Mouse (Mus musculus) kidney, adult 8-10 months (tissue): Measurements from ENCODE around the gene 9430038I01Rik.

Source experiments
- DNase-seq, 2 experiments: peaks; one replicate each; pipeline ENCODE4 v3.0.0; 2022

Gene 9430038I01Rik

GRCm38 (mm10) chr7:137365056-137365455 is 45.5 kb downstream of the 9430038I01Rik start:
- DNase-seq: no peak

GRCm38 (mm10) chr7:137364571-137364970 is 46.0 kb downstream of the 9430038I01Rik start:
- no peak for DNase-seq

- DNase-seq: no peak
Observed at GRCm38 (mm10) chr7:137346860-137347259, 63.7 kb downstream of the 9430038I01Rik start.

- DNase-seq: no peak
Observed at GRCm38 (mm10) chr7:137346068-137346467, 64.5 kb downstream of the 9430038I01Rik start.

- DNase-seq: no peak
Observed at GRCm38 (mm10) chr7:137333951-137334350, 76.6 kb downstream of the 9430038I01Rik start.
